Mouse (Mus musculus) neural tube, embryonic 15.5 days (tissue): ENCODE measurements at regions not wholly inside any gene's neighbourhood (a gene's known extent, or its start where the extent isn't known, plus 50 kb on each side); places are given as distances from the start of the nearest gene placed in this dataset.

Source experiments
- ATAC-seq: fragments of 200-750 bp; cut with Nextera tagmentation; 2 replicates; pipeline ENCODE4 v1.8.0; 2017; ENCODE audit warnings: mild to moderate bottlenecking, moderate TSS enrichment, moderate library complexity; ENCODE audit not compliant: low FRiP score
- H3K27ac ChIP-seq: fragments of 300-500 bp; sonication (generic); replicated peaks from 2 replicates; pipeline ENCODE4 v1.5.1; 2015; ENCODE audit warnings: mild to moderate bottlenecking, inconsistent platforms
- H3K27me3 ChIP-seq: fragments of 300-500 bp; sonication (generic); replicated peaks from 2 replicates; pipeline ENCODE4 v1.6.1; 2015; ENCODE audit warnings: inconsistent platforms
- H3K36me3 ChIP-seq: fragments of 300-500 bp; sonication (generic); 2 replicates; pipeline ENCODE4 v1.6.1; 2015; ENCODE audit warnings: inconsistent platforms
- H3K4me1 ChIP-seq: fragments of 300-500 bp; sonication (generic); 2 replicates; pipeline ENCODE4 v1.6.1; 2015; ENCODE audit warnings: inconsistent platforms
- H3K4me2 ChIP-seq: fragments of 300-500 bp; sonication (generic); 2 replicates; pipeline ENCODE4 v1.6.1; 2015; ENCODE audit warnings: inconsistent platforms, mild to moderate bottlenecking, moderate library complexity
- H3K4me3 ChIP-seq: fragments of 300-500 bp; sonication (generic); replicated peaks from 2 replicates; pipeline ENCODE4 v1.5.1; 2015; ENCODE audit warnings: mild to moderate bottlenecking, inconsistent platforms
- H3K9ac ChIP-seq: fragments of 300-500 bp; sonication (generic); replicated peaks from 2 replicates; pipeline ENCODE4 v1.6.1; 2015; ENCODE audit warnings: mild to moderate bottlenecking, inconsistent platforms
- H3K9me3 ChIP-seq: fragments of 300-500 bp; sonication (generic); replicated peaks from 2 replicates; pipeline ENCODE4 v1.6.1; 2016; ENCODE audit warnings: inconsistent platforms
- WGBS: fragments of 180-500 bp; shearing (Covaris S2); methylation state at CpG from one replicate; pipeline ENCODE4 v1.1.7; 2015; ENCODE audit warnings: mixed read lengths; 5-methylcytosine and 5-hydroxymethylcytosine counted together

GRCm38 (mm10) chr4:114685454-114685853, 136.1 kb upstream of the Gm12830 start:
- Histone ChIP-seq H3K36me3 (no peaks in the 10 kb centered on the region), H3K4me1 (peaks cover 9% of the 10 kb centered on the region), H3K9ac (no peak overlapping the region), H3K27ac (no peak overlapping the region), H3K4me3 (no peak overlapping the region), H3K9me3 (no peaks in the 10 kb centered on the region), H3K27me3 (peaks cover 16% of the 10 kb centered on the region; the same call in 1 of the 2 replicates), H3K4me2 (peak overlapping the region; percentile 25; the same call in 1 of the 2 replicates)
- WGBS: 14% methylated on average over 11 of the region's 11 CpGs
- ATAC-seq: peak; percentile 71; the same call in 1 of the 2 replicates

DNA sequence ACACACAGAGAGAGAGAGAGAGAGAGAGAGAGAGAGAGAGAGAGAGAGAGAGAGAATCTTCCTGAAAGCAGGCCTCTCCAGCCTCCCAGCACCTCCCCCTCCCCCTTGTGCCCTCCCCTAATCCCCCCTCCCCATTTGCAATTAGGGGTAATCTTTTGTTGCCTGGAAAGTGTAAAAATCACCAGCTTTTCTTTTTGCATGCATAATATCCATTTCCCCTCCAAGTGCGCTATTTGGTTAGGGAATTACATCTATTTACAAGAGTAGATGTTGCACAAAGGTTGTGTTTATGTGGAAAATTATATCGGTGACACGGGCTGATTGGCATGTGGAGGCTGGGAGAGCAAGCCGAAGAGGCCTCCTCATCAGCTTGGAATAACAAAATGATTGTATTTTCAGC, 135.4 kb upstream of the Gm12830 start:
- Histone ChIP-seq H3K4me1 (peaks cover 9% of the 10 kb centered on the region), H3K27me3 (peaks cover 16% of the 10 kb centered on the region; the same call in 1 of the 2 replicates), H3K27ac (no peak overlapping the region), H3K9me3 (no peaks in the 10 kb centered on the region), H3K9ac (no peak overlapping the region), H3K4me2 (no peak overlapping the region), H3K4me3 (no peak overlapping the region), H3K36me3 (no peaks in the 10 kb centered on the region)
- WGBS: 59% methylated on average over 4 of the region's 4 CpGs
- ATAC-seq: no peak

GRCm38 (mm10) chr4:114688356-114688972, 133.1 kb upstream of the Gm12830 start:
- no peak for ATAC-seq
- peaks cover 25% of the 10 kb centered on the region; the same call in 1 of the 2 replicates for H3K27me3 ChIP-seq
- H3K9me3 ChIP-seq: no peaks in the 10 kb centered on the region
- WGBS: 25% methylated on average over 16 of the region's 16 CpGs
- peaks cover 9% of the 10 kb centered on the region for H3K4me1 ChIP-seq
- no peak overlapping the region for H3K9ac ChIP-seq
- no peak overlapping the region for H3K4me2 ChIP-seq
- no peak overlapping the region for H3K27ac ChIP-seq
- H3K4me3 ChIP-seq: no peak overlapping the region
- no peaks in the 10 kb centered on the region for H3K36me3 ChIP-seq

GRCm38 (mm10) chr4:114688973-114689371, 132.6 kb upstream of the Gm12830 start:
- Histone ChIP-seq H3K27me3 (peaks cover 25% of the 10 kb centered on the region; the same call in 1 of the 2 replicates), H3K9me3 (no peaks in the 10 kb centered on the region), H3K4me1 (peaks cover 9% of the 10 kb centered on the region), H3K9ac (no peak overlapping the region), H3K4me3 (no peak overlapping the region), H3K36me3 (no peaks in the 10 kb centered on the region), H3K27ac (no peak overlapping the region), H3K4me2 (no peak overlapping the region)
- no peak for ATAC-seq
- WGBS: 73% methylated on average over 6 of the region's 6 CpGs

DNA sequence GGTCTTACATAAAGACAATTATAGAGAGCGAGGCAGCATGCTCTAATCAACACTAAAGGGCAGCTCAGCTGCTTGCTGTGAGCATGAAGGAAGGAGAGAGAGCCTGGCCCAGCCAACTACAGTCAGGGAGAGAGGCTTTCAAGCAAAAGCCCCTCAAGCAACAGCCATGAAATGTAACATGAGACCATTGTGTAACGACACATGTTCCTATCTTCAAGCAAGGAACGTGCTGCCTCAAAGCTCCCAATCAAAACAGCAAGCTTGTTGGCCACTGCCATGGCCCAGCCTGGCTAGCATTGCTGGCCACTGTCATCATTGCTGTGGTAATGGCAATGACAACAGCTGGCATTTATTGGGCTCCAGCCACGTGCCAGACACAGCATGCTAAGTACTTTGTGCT, 115.9 kb upstream of the Gm12830 start:
- Histone ChIP-seq H3K4me2 (no peak overlapping the region), H3K9ac (no peak overlapping the region), H3K9me3 (no peaks in the 10 kb centered on the region), H3K4me3 (no peak overlapping the region), H3K36me3 (no peaks in the 10 kb centered on the region), H3K27me3 (no peaks in the 10 kb centered on the region; the same call in 1 of the 2 replicates), H3K4me1 (no peaks in the 10 kb centered on the region), H3K27ac (no peak overlapping the region)
- peak; percentile 47; the same call in 1 of the 2 replicates for ATAC-seq
- WGBS: 46% methylated on average over 4 of the region's 4 CpGs

DNA sequence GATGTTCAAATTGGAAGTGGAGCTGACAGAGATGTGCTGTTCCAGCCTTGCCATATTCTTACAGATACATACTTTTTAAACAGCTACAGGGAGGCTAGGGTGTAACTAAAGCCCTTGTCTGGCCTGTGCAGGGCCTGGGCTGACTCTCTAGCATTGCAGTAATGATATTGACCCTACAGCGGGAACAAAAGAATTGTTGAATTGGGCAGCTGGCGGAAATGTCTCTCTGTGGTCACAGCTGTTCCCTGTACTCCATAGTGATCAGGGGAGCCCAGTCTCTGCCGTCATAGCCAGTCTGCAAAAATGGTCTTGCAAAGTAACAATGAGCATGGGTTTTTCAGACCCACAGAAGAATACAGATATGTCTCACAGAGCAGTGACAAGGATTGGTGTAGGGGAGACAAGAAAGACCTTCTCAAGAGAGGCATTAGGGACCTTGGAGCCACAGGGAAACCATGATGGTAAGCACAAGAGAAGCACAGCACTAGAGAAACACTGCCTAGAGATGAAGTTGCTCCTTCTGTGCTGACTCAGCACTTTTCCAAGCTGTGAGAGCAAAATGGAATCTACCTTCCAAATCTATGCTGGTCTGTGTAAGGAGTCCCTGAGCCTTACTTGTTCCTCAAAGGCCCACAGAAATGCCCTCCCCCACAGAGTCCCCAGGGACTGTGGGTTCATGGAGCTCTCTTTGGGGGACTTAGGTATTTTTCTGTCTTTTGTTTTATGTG, 111.2 kb upstream of the Gm12830 start:
- no peak overlapping the region for H3K4me3 ChIP-seq
- H3K36me3 ChIP-seq: no peaks in the 10 kb centered on the region
- H3K4me1 ChIP-seq: peaks cover 6% of the 10 kb centered on the region
- WGBS: 62% methylated on average over 3 of the region's 3 CpGs
- no peaks in the 10 kb centered on the region for H3K27me3 ChIP-seq
- no peak overlapping the region for H3K27ac ChIP-seq
- H3K9me3 ChIP-seq: no peaks in the 10 kb centered on the region
- H3K9ac ChIP-seq: no peak overlapping the region
- no peak overlapping the region for H3K4me2 ChIP-seq
- ATAC-seq: no peak

- ATAC-seq: no peak
- no peak overlapping the region for H3K4me3 ChIP-seq
Observed at GRCm38 (mm10) chr4:114711082-114711481, 110.4 kb upstream of the Gm12830 start.

DNA sequence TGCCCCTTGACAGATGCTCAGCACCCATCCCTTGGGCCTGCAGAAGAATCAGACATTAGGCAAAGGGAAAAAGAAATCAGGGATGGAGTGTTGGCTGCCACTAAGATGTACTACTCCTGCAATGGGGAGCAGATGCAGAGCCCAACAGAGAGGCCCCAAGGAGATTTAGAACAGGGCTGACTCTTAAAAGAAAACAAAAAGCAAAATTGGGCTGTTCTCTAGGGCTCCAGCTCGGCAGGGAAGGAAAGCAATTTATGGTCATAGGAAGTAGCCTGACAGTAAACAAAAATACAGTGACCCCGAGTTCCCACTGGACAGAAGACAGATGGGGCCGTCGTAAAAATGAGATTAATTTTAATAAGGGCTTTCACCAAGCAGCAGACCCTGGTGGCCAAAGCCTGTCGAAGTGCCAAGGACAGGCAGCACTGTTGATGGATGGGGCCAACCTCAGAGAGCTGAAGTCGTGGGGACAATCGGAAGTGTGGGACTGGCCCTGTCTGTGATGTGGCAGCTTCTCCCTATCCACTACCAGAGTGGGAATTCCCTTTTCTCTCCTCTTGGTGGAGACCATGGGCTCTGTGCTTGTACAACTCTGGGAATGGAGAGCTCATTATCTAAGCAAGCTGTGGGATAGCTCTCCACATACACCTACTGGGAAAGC, 109.4 kb upstream of the Gm12830 start:
- Histone ChIP-seq H3K9me3 (no peaks in the 10 kb centered on the region), H3K9ac (no peak overlapping the region), H3K4me2 (no peak overlapping the region), H3K36me3 (no peaks in the 10 kb centered on the region), H3K27me3 (no peaks in the 10 kb centered on the region; the same call in 1 of the 2 replicates), H3K4me1 (peaks cover 6% of the 10 kb centered on the region), H3K27ac (no peak overlapping the region), H3K4me3 (no peak overlapping the region)
- WGBS: 29% methylated on average over 7 of the region's 7 CpGs
- ATAC-seq: 0 out of 2 replicates have a peak, but pooled peaks have one; percentile 30

More at GRCm38 (mm10) chr4:114711082-114711481, 110.4 kb upstream of the Gm12830 start:
- 72% methylated on average over 3 of the region's 3 CpGs for WGBS
- Histone ChIP-seq H3K36me3 (no peaks in the 10 kb centered on the region), H3K27me3 (no peaks in the 10 kb centered on the region), H3K9ac (no peak overlapping the region), H3K9me3 (no peaks in the 10 kb centered on the region), H3K4me2 (no peak overlapping the region), H3K4me1 (peaks cover 6% of the 10 kb centered on the region), H3K27ac (no peak overlapping the region)

- WGBS: 62% methylated on average over 4 of the region's 4 CpGs
- Histone ChIP-seq H3K4me2 (no peak overlapping the region), H3K9ac (no peak overlapping the region), H3K4me3 (no peak overlapping the region), H3K9me3 (0 out of 2 replicates have a peak, but pooled peaks cover 4% of the 10 kb centered on the region), H3K27ac (no peak overlapping the region), H3K36me3 (no peaks in the 10 kb centered on the region), H3K4me1 (peaks cover 6% of the 10 kb centered on the region), H3K27me3 (no peaks in the 10 kb centered on the region; the same call in 1 of the 2 replicates)
- no peak; the same call in 1 of the 2 replicates for ATAC-seq
Observed at GRCm38 (mm10) chr4:114712921-114713527, 108.5 kb upstream of the Gm12830 start.

DNA sequence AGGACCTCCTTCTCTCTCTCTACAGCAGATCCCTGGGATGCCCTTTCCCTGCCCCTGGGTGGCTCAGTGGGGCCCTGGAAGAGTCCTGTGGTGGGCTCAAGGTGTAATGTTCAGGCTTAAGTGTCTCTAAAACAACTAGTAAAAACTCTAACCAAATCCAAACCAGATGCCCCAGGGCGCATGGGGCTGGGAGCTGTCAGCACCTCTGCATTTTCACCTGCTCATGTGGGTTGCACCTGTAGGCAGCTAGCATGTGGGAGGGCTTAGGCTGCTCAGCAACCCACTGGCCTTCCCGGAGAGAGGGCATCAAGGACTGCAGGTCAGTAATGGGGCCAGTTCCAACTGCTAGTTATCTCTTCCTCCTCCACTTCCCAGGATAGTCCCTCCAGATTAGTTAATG, 104.8 kb upstream of the Gm12830 start:
- no peak overlapping the region for H3K4me3 ChIP-seq
- peaks cover 6% of the 10 kb centered on the region for H3K4me1 ChIP-seq
- H3K36me3 ChIP-seq: no peaks in the 10 kb centered on the region
- 84% methylated on average over 2 of the region's 2 CpGs for WGBS
- no peak overlapping the region for H3K9ac ChIP-seq
- H3K4me2 ChIP-seq: no peak overlapping the region
- ATAC-seq: no peak
- H3K9me3 ChIP-seq: 0 out of 2 replicates have a peak, but pooled peaks cover 4% of the 10 kb centered on the region
- H3K27ac ChIP-seq: no peak overlapping the region
- no peaks in the 10 kb centered on the region; the same call in 1 of the 2 replicates for H3K27me3 ChIP-seq

DNA sequence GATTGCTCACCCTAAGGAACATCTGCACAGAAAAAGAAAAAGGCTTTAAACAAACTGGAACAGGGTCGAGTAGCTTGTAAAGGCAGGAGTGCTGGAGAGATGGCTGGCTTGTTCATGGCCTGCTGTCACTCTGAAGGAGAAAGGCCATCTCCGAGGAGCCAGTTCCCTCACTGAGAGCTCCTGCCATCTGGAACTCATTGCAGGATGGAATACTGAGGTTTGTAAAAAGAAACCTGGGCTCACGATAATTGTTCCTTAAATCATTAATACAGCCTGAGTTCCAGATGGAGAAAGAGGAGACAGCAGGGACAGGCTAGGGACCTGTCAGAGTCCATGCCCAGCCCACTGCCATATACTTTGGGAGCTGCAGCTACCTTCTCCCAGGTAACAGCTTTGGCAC, 100.8 kb upstream of the Gm12830 start:
- Histone ChIP-seq H3K9me3 (0 out of 2 replicates have a peak, but pooled peaks cover 4% of the 10 kb centered on the region), H3K4me3 (no peak overlapping the region), H3K27me3 (no peaks in the 10 kb centered on the region; the same call in 1 of the 2 replicates), H3K4me2 (no peak overlapping the region), H3K9ac (no peak overlapping the region), H3K36me3 (no peaks in the 10 kb centered on the region), H3K4me1 (no peaks in the 10 kb centered on the region), H3K27ac (no peak overlapping the region)
- WGBS: 62% methylated on average over 3 of the region's 3 CpGs
- ATAC-seq: no peak
